Mouse (Mus musculus): ENCODE results near the gene Tmprss2. TPM values are rescaled to one million over a fixed set of nuclear protein-coding genes. Genes with fewer than 3 reads are reported as not detected.
A peak's percentile ranks its signal among the peaks of the same experiment; 100 is the strongest.

Tmprss2 gene
- polyA plus RNA-seq, 1 experiment from 2014 or later = 59.1 TPM

GRCm38 (mm10) chr16:97516341-97516740 lies 94.7 kb downstream of the Tmprss2 start:
- Histone ChIP-seq H3K27ac (replicated peaks) (no peak overlapping the region), H3K4me3 (ENCODE audit: low read depth, low read length) (no peak overlapping the region), H3K9me3 (ENCODE audit: control insufficient read depth, low read length) (no peaks in the 10 kb centered on the region), H3K27me3 (ENCODE audit: control insufficient read depth, insufficient read depth, low read length) (no peaks in the 10 kb centered on the region), H3K4me2 (replicated peaks; ENCODE audit: low read depth) (no peak overlapping the region), H3K4me1 (replicated peaks; ENCODE audit: control insufficient read depth, insufficient read depth) (0 out of 2 replicates have a peak, but pooled peaks cover 3% of the 10 kb centered on the region), H3K36me3 (ENCODE audit: control insufficient read depth, insufficient read depth, low read length) (no peaks in the 10 kb centered on the region), H3K9ac (ENCODE audit: low read length) (no peak overlapping the region)
- WGBS = 67% methylated on average over 3 of the region's 3 CpGs
- TF ChIP-seq EP300 (optimal IDR thresholded peaks at IDR 0.05) (no peak), CTCF (IDR thresholded peaks at IDR 0.05; ENCODE audit: low read depth) (peak; percentile 40)
- DNase-seq (ENCODE audit: low spot score) (no peak), ATAC-seq (ENCODE audit: low FRiP score, low TSS enrichment) (no peak)

Other genes starting within 250 kb of the Tmprss2 start
- 0.42 and 0.69 TPM in 2 replicates for gene Mx1, start 148.3 kb downstream of the Tmprss2 start, polyA plus RNA-seq (2015; fragmentation: Nextera tagmentation; extraction: Ambion mirVana)
- gene Fam3b, start 96.4 kb downstream of the Tmprss2 start, polyA plus RNA-seq (2015; fragmentation: Nextera tagmentation; extraction: Ambion mirVana) = 50.6 and 55.3 TPM in 2 replicates
- 20.4 and 24.1 TPM in 2 replicates for gene Ripk4, start 152.6 kb upstream of the Tmprss2 start, polyA plus RNA-seq (2015; fragmentation: Nextera tagmentation; extraction: Ambion mirVana)
- 2.2 and 2.4 TPM in 2 replicates for gene Prdm15, start 240.7 kb upstream of the Tmprss2 start, polyA plus RNA-seq (2015; fragmentation: Nextera tagmentation; extraction: Ambion mirVana)

Measured in stomach, postnatal 0 days (tissue).